Mouse (Mus musculus): ENCODE results near the gene Hnrnpll. TPM values are rescaled to one million over a fixed set of nuclear protein-coding genes. Genes with fewer than 3 reads are reported as not detected.

The Hnrnpll gene
- 42.2 TPM for polyA plus RNA-seq (2017; shearing (Covaris generic))

DNA sequence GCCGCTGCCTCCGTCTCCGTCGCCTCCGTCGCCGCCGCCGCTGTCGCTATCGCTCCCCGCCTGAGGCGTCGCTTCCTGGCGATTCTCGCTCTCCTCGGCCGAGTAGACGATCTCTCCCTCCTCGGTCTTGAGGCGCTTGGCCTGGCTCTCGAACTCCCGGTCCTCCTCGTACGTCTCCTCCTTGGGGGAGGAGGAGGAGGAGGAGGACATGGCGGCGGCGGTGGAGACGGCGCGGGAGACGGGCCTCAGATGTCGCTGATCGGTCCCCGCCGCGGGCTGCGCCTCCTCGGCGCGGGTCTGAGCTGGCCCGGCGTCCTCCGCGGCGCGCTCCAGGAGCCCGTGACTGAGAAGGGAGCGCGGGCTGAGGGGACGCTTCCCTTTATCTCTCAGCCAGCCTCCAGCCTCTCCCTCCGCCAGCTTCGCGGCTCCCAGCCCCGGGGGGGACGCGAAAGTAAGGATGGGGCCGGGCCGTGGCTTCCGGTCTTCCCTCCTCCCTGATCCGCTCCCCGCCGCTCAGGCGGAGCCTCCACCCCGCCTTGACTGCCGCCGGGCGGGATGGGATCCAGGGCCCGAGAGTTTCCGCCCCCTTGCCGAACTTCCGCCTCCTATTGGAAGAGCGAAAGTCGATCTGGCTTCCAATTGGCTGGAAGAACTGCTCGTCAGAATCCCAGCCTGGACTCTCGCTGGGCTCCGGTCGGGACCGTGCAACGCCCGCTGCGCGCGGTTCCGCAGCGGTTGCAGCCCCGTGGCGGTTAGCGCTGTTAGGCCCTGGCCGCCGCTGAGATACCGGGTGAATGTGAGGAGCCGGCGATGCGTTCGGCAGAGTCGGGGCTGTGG, at the start of gene Hnrnpll:
Gene Hnrnpll (minus strand): TSS at position 552 of the 837 bp plus-strand sequence.

Other genes starting within 250 kb of the Hnrnpll start
- gene Atl2, start 166.2 kb downstream of the Hnrnpll start, polyA plus RNA-seq (2017; shearing (Covaris generic)), result 26.6 TPM
- 67.6 TPM for gene Galm, start 65.1 kb upstream of the Hnrnpll start, polyA plus RNA-seq (2017; shearing (Covaris generic))
- gene Srsf7, start 145.0 kb upstream of the Hnrnpll start, polyA plus RNA-seq (2017; shearing (Covaris generic)), result 553 TPM
- not detected for gene Ttc39d, start 145.1 kb upstream of the Hnrnpll start, polyA plus RNA-seq (2017; shearing (Covaris generic))
- gene Gemin6, start 162.1 kb upstream of the Hnrnpll start, polyA plus RNA-seq (2017; shearing (Covaris generic)), result 14.2 TPM
- 3.3 TPM for gene Morn2, start 227.9 kb upstream of the Hnrnpll start, polyA plus RNA-seq (2017; shearing (Covaris generic))
- gene Dhx57, start 228.1 kb upstream of the Hnrnpll start, polyA plus RNA-seq (2017; shearing (Covaris generic)), result 34.1 TPM
- not detected for gene Arhgef33, start 245.1 kb upstream of the Hnrnpll start, polyA plus RNA-seq (2017; shearing (Covaris generic))

Measured in activated CD4-positive, CD25-positive, alpha-beta regulatory T cell, adult 9 weeks (primary cell).